Mouse (Mus musculus) liver, embryonic 15.5 days (tissue): ENCODE measurements around the gene Pigp. TPM values are rescaled to one million over a fixed set of nuclear protein-coding genes. Genes with fewer than 3 reads are reported as not detected.

Experiments
- ATAC-seq: fragments of 200-750 bp; cut with Nextera tagmentation; 2 replicates; pipeline ENCODE4 v1.8.0; 2017; ENCODE audit warnings: moderate number of reproducible peaks, mild to moderate bottlenecking, moderate library complexity; ENCODE audit not compliant: insufficient read depth
- H3K27ac ChIP-seq: fragments of 300-500 bp; sonication (generic); replicated peaks from 2 replicates; pipeline ENCODE4 v1.5.1; 2015; ENCODE audit warnings: mild to moderate bottlenecking, inconsistent platforms
- H3K27me3 ChIP-seq: fragments of 300-500 bp; sonication (generic); 2 replicates; pipeline ENCODE4 v1.6.1; 2015; ENCODE audit warnings: mild to moderate bottlenecking, inconsistent platforms
- H3K36me3 ChIP-seq: fragments of 300-500 bp; sonication (generic); replicated peaks from 2 replicates; pipeline ENCODE4 v1.6.1; 2015; ENCODE audit warnings: moderate library complexity, mild to moderate bottlenecking, inconsistent platforms
- H3K4me1 ChIP-seq: fragments of 300-500 bp; sonication (generic); replicated peaks from 2 replicates; pipeline ENCODE4 v1.6.1; 2015; ENCODE audit warnings: inconsistent platforms
- H3K4me2 ChIP-seq: fragments of 300-500 bp; sonication (generic); 2 replicates; pipeline ENCODE4 v1.6.1; 2015; ENCODE audit warnings: moderate library complexity, mild to moderate bottlenecking, inconsistent platforms
- H3K4me3 ChIP-seq: fragments of 300-500 bp; sonication (generic); replicated peaks from 2 replicates; pipeline ENCODE4 v1.5.1; 2015; ENCODE audit warnings: mild to moderate bottlenecking, inconsistent platforms
- H3K9ac ChIP-seq: fragments of 300-500 bp; sonication (generic); 2 replicates; pipeline ENCODE4 v1.6.1; 2015; ENCODE audit warnings: moderate library complexity, mild to moderate bottlenecking, inconsistent platforms
- H3K9me3 ChIP-seq: fragments of 300-500 bp; sonication (generic); replicated peaks from 2 replicates; pipeline ENCODE4 v1.6.1; 2016; ENCODE audit warnings: inconsistent platforms
- WGBS: fragments of 180-500 bp; shearing (Covaris S2); methylation state at CpG from one replicate; pipeline ENCODE4 v1.1.7; 2015; ENCODE audit warnings: mixed read lengths; ENCODE audit not compliant: insufficient replicate concordance; 5-methylcytosine and 5-hydroxymethylcytosine counted together
- polyA plus RNA-seq: library from polyadenylated mRNA; unstranded; fragments of >200 nt; fragmentation: Nextera tagmentation; extraction: Ambion mirVana; gene quantifications from 2 replicates; pipeline ENCODE4 v1.2.1, GENCODE M21; 2015

Gene Pigp
- polyA plus RNA-seq, 1 experiment from 2014 or later, result 45.7 TPM

DNA sequence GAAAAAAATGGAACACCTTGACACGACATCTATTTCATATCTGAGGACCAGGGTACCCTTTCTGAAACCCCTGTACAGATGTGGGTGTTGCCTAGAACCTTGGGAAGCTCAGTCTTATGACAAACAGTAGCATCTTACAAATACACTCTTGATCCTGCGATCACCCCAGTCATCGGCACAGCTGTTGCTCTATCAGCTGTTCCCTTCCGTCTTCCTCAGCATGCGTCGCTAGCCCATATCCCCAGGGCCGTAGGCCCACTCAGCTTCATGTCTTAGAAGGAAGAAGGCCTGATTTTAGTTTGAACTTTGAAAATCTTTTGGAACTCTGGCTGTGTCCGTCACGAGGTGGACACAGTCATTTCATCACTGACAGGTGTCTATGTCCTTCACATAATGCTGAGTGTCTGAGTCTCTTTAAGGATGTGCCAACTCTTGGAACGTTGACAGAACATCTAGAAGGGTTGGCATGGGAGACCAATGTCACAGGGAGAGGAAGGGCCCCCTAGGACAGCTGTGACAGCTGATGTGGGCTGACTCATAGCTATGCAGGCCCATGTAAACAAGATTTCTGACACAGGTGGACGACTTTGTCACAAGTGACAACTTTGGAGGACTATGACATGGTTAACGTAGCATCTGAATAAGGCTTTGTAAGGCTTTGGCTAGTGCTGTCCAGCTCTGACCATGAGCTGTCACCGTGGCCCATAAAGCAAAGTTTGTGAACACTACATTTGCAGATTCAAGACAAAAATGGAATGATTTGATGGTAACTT lies 10.9 kb downstream of the Pigp start:
- no peaks in the 10 kb centered on the region for H3K27me3 ChIP-seq
- no peak overlapping the region for H3K27ac ChIP-seq
- H3K9ac ChIP-seq, result no peak overlapping the region
- H3K4me1 ChIP-seq, result peaks cover 7% of the 10 kb centered on the region
- H3K36me3 ChIP-seq, result no peaks in the 10 kb centered on the region
- no peak overlapping the region for H3K4me2 ChIP-seq
- no peak for ATAC-seq
- no peaks in the 10 kb centered on the region for H3K9me3 ChIP-seq
- no peak overlapping the region for H3K4me3 ChIP-seq
- 69% methylated on average over 13 of the region's 13 CpGs for WGBS

DNA sequence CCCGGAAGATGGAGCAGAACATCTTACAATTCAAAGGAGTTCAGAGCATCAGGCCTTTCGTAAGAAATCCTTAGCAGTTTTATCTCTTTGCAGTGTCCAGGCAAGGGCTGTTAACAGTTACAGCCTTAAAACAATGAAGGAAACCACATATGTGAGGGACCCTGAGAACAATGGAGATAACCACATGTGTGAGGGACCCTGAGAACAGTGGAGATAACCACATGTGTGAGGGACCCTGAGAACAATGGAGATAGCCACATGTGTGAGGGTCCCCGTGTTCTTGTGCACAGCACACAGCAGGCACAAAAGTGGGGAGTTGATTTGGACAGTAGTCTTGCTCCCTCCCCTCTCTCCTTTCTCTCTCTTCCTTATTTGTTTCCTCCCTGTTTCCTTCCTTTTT lies 13.6 kb downstream of the Pigp start:
- Histone ChIP-seq H3K9ac (no peak overlapping the region), H3K4me1 (peaks cover 7% of the 10 kb centered on the region), H3K27me3 (no peaks in the 10 kb centered on the region), H3K4me2 (no peak overlapping the region), H3K27ac (no peak overlapping the region), H3K9me3 (no peaks in the 10 kb centered on the region), H3K4me3 (no peak overlapping the region), H3K36me3 (no peaks in the 10 kb centered on the region)
- peak; percentile 71 for ATAC-seq
- 26% methylated on average over 3 of the region's 3 CpGs for WGBS

DNA sequence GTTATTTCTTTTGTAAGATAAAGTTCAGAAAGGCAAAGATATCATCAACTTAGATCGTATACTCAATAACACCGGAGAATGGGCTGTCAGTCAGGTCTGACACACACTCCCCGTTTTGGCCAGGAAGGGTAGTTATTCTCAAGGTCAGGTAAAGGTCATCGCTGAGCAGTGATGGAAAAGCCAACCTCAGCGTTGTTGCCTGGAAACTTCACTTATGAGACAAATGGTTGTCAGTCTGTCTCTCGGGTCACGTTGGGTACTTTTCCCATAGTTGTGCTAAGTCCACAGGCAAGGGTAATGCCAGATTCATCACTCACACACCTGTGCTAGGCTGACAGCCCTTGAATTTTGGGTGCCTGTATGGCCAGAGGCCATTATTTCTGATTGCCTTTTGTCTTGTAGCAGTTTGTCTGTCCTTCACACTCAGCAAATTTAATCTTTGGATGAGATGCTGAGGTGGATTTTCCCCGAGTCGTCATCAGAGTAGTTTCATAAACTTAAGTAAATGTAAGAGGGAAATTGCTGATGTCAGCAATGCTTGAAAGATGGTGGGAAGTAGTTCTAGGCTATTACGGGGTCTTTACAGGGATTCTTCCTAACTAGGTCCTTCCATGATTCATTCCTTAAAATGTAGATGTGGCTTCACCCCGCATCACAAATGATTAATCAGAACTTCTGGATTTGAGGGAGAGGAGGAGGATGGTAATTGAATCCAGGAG lies 14.7 kb downstream of the Pigp start:
- H3K27ac ChIP-seq, result no peak overlapping the region
- H3K4me2 ChIP-seq, result no peak overlapping the region
- 63% methylated on average over 11 of the region's 11 CpGs for WGBS
- ATAC-seq, result no peak
- no peaks in the 10 kb centered on the region for H3K36me3 ChIP-seq
- no peaks in the 10 kb centered on the region for H3K9me3 ChIP-seq
- no peak overlapping the region for H3K9ac ChIP-seq
- H3K27me3 ChIP-seq, result no peaks in the 10 kb centered on the region
- H3K4me1 ChIP-seq, result no peaks in the 10 kb centered on the region
- H3K4me3 ChIP-seq, result no peak overlapping the region

DNA sequence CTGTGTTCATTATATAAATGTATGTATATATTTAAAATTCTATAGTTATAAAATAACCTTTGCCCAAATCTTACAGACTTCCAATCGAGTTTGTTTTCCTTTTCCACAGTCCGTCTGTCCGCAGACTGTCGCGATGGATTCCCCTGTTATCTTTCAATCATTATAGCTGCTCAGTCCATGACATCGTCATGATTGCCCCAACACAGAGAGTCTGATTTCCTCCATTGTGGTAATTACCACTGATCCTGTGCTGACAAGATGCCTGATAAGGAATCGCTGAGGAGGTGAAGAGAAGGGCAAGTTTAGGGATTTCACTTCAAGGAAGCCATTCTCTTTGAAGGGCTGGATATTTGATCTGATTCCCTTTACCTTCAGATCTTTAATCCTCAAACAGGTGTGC lies 15.6 kb downstream of the Pigp start:
- H3K27me3 ChIP-seq, result no peaks in the 10 kb centered on the region
- no peak overlapping the region for H3K27ac ChIP-seq
- H3K9me3 ChIP-seq, result no peaks in the 10 kb centered on the region
- no peaks in the 10 kb centered on the region for H3K36me3 ChIP-seq
- WGBS, result 22% methylated on average over 7 of the region's 7 CpGs
- no peak overlapping the region for H3K4me3 ChIP-seq
- H3K4me1 ChIP-seq, result no peaks in the 10 kb centered on the region
- H3K4me2 ChIP-seq, result no peak overlapping the region
- no peak overlapping the region for H3K9ac ChIP-seq
- ATAC-seq, result no peak

DNA sequence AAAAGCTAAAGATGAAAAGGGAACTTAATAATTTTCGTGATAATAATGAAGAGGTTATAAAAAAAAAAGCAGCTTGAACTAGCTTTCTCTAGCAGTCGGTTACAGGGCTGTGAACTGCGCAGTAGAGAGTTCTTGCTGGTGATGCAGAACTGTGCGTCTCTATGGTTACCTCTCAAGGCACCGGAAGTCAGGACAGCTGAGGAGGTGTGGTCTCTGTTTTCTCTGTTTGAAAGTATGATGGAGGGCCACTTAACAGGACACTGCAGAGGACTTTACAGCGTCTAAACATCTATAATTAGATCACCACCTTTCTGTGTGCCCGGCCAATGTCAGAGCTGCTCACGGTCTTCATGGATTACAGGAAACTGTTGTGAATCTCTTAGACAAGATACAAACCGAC lies 17.2 kb downstream of the Pigp start:
- H3K4me2 ChIP-seq, result no peak overlapping the region
- H3K4me1 ChIP-seq, result no peaks in the 10 kb centered on the region
- H3K4me3 ChIP-seq, result no peak overlapping the region
- H3K27me3 ChIP-seq, result 0 out of 2 replicates have a peak, but pooled peaks cover 3% of the 10 kb centered on the region
- H3K27ac ChIP-seq, result no peak overlapping the region
- WGBS, result 26% methylated on average over 9 of the region's 9 CpGs
- no peaks in the 10 kb centered on the region for H3K36me3 ChIP-seq
- H3K9me3 ChIP-seq, result no peaks in the 10 kb centered on the region
- ATAC-seq, result no peak
- no peak overlapping the region for H3K9ac ChIP-seq

DNA sequence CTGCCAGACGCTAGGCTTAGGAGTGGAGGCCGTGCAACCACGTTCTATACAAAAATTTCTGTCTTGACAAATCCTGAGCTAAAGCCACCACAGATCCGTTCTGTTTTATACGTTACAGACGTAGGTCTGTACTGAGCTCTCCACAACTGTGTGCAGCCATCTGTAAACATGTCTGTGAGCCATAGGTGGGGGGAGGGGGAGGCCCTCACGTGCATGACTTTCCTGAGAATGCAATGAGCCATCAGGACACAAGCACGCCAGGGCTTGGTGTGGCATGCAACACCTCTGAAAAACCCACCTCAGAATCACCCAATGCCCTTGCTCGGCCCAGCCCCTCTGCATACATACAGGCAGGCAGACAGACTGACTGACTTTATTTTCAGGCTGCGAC lies 21.4 kb downstream of the Pigp start:
- Histone ChIP-seq H3K27ac (no peak overlapping the region), H3K9ac (no peak overlapping the region), H3K27me3 (0 out of 2 replicates have a peak, but pooled peaks cover 3% of the 10 kb centered on the region), H3K4me1 (0 out of 2 replicates have a peak, but pooled peaks cover 3% of the 10 kb centered on the region), H3K9me3 (no peaks in the 10 kb centered on the region), H3K36me3 (no peaks in the 10 kb centered on the region), H3K4me2 (no peak overlapping the region), H3K4me3 (no peak overlapping the region)
- no peak for ATAC-seq
- WGBS, result 64% methylated on average over 10 of the region's 10 CpGs

DNA sequence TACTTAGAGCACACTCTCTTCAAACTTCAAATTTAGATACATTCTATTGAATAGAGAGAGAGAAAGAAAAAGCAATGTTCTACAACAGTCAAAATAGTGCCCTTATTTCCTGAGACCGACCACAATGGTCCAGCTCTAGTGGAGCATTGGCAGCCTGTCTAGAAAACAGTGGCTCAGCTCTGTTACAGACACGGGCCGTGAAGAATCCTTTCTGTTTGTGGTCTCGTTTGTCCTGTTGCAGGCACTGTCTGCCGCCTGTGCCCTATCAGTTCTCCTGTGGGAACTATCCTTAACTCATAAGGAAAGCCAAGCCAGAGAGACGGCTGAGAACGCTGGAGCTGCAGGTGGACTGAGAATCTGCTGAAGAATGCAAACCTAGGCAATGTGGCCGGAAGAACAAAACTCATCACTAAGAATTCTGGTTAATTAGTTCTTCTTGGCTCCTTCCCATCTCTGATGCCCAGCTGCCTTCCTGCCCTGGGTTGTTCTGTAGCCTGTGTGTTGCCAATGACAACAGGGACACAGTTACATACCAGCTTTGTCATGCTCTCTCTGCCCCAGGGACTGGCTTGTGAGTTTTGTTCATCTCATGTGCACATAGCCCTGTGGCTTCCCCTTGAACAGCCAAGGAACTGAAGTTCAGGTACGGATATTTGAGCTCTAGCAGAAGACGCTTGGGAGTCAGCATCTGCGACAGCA lies 21.9 kb downstream of the Pigp start:
- Histone ChIP-seq H3K36me3 (no peaks in the 10 kb centered on the region), H3K27me3 (0 out of 2 replicates have a peak, but pooled peaks cover 3% of the 10 kb centered on the region), H3K27ac (no peak overlapping the region), H3K4me2 (no peak overlapping the region), H3K4me3 (no peak overlapping the region), H3K9ac (no peak overlapping the region), H3K9me3 (no peaks in the 10 kb centered on the region), H3K4me1 (0 out of 2 replicates have a peak, but pooled peaks cover 3% of the 10 kb centered on the region)
- ATAC-seq, result no peak
- 51% methylated on average over 11 of the region's 11 CpGs for WGBS

DNA sequence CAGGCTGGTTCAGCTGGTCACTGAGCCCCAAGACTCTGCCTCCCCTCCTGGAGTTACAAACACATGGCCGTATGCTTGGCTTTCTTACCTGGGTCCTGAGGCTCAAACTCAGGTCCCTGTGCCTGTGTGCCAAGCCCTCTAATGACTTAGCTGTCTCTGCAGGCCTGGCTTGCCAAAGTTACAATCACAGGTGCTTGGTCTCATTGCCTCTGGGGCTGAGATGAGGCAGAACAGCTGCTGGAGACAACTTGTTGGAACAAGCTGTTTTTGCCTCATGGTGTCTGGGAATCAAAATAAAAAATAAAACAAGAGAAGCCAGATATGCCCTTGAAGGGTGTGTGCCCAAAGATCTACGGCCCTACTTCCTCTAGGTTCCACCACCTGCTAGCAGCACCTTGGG lies 22.9 kb downstream of the Pigp start:
- no peak overlapping the region for H3K9ac ChIP-seq
- H3K27me3 ChIP-seq, result 0 out of 2 replicates have a peak, but pooled peaks cover 3% of the 10 kb centered on the region
- no peaks in the 10 kb centered on the region for H3K36me3 ChIP-seq
- 61% methylated on average over 2 of the region's 2 CpGs for WGBS
- no peak overlapping the region for H3K4me2 ChIP-seq
- ATAC-seq, result no peak
- no peak overlapping the region for H3K27ac ChIP-seq
- H3K4me3 ChIP-seq, result no peak overlapping the region
- H3K4me1 ChIP-seq, result 0 out of 2 replicates have a peak, but pooled peaks cover 3% of the 10 kb centered on the region
- H3K9me3 ChIP-seq, result no peaks in the 10 kb centered on the region

DNA sequence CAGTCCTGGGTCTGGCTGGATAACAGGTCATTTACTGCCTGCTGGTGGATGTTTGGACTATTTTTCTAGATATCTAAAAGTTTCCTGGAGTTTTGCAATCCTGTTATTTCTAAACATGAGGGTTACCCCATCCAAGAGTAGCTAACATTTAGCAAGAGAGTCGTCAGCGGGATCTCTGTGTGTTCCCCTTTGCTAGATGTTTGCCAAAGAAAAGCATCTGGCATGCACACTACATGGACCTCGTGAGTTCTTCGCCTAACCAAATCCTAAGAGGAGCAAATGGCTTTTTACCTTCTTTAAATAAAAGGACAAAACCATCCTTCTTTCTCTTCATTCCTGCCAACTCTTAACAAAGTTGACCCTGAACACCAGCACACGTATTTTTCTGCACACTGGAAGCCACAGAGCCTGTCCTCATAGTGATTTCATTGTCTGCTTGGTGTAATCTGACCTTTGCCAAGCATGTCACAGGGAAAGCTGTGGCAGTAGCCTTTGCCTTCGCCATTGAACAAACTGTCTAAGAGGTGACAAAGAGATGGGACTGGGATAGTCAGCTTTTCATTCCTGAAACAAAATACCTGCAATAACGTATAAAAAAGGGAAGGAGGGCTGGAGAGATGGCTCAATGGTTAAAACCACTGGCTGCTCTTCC lies 24.4 kb downstream of the Pigp start:
- 55% methylated on average over 7 of the region's 7 CpGs for WGBS
- no peak overlapping the region for H3K27ac ChIP-seq

DNA sequence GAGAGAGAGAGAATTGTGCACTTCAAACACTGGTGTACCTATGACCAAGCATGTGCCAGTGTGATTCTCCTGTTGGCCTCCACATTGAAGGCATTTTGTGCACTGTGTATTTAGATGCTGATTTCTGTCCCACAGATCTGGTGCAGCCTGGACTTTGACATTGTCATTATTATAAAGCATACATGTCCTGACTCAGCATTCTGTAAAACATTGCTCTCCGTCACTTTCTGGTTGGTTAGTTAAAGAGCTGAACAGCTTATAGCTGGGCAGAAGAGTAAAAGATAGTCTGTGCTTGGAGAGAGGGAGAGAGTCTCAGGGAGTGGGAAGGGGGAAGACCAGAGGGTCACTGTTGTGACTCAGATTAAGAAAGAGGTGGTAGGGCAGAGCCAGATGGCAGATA lies 25.9 kb downstream of the Pigp start:
- 41% methylated on average over 1 of the region's 1 CpGs for WGBS
- H3K4me3 ChIP-seq, result no peak overlapping the region
- H3K4me1 ChIP-seq, result 0 out of 2 replicates have a peak, but pooled peaks cover 3% of the 10 kb centered on the region
- no peaks in the 10 kb centered on the region for H3K9me3 ChIP-seq
- no peak for ATAC-seq
- H3K27ac ChIP-seq, result no peak overlapping the region
- H3K9ac ChIP-seq, result no peak overlapping the region
- 0 out of 2 replicates have a peak, but pooled peaks cover 3% of the 10 kb centered on the region for H3K27me3 ChIP-seq
- no peak overlapping the region for H3K4me2 ChIP-seq
- H3K36me3 ChIP-seq, result no peaks in the 10 kb centered on the region

More for the DNA sequence above, 24.4 kb downstream of the Pigp start:
- Histone ChIP-seq H3K4me2 (0 out of 2 replicates have a peak overlapping the region, but pooled peaks have one; percentile 2), H3K4me3 (no peak overlapping the region), H3K9ac (no peak overlapping the region), H3K27me3 (0 out of 2 replicates have a peak, but pooled peaks cover 3% of the 10 kb centered on the region), H3K36me3 (no peaks in the 10 kb centered on the region), H3K9me3 (no peaks in the 10 kb centered on the region), H3K4me1 (0 out of 2 replicates have a peak, but pooled peaks cover 3% of the 10 kb centered on the region)
- ATAC-seq, result peak; percentile 56
